In genomic region chr1:51466385-51466784, GRCm38 (mm10) we compare ENCODE assay signal across 9 mouse cellular contexts. TPM values are rescaled to one million over a fixed set of nuclear protein-coding genes. Genes with fewer than 3 reads are reported as not detected.
A peak's percentile ranks its signal among the peaks of the same experiment; 100 is the strongest.
DNase-seq lines count a peak whose midpoint lies in the region; ATAC-seq lines count a peak whose summit lies in the region.
"Had no signal": no experiment of that assay in that cellular context is flagged by ENCODE, and none has a peak within 500 bp of the region (broad histone marks: within the 10 kb centered on the region; RNA-seq: fewer than 3 reads in every experiment).

No protein-coding gene starts in this region.

- peaks cover 4% of the 10 kb centered on the region for H3K36me3 ChIP-seq in kidney, embryonic 14.5 days (ENCODE audit: control insufficient read depth, insufficient read depth, low read length)

- H3K27ac ChIP-seq in kidney, embryonic 14.5 days (ENCODE audit: low read depth, low read length), result no peak overlapping the region

- H3K4me1 ChIP-seq in kidney, embryonic 14.5 days (ENCODE audit: control insufficient read depth, insufficient read depth, low read length), result peaks cover 3% of the 10 kb centered on the region; the same call in 1 of the 2 replicates

- 59% methylated on average over 1 of the region's 1 CpGs for WGBS in kidney, embryonic 14.5 days

- H3K27me3 ChIP-seq in kidney, embryonic 14.5 days (ENCODE audit: control insufficient read depth, insufficient read depth, low read length), result no peaks in the 10 kb centered on the region; the same call in 1 of the 2 replicates

- no peak overlapping the region for H3K9ac ChIP-seq in kidney, embryonic 14.5 days (ENCODE audit: low read depth, low read length)

- intact Hi-C loops in left cerebral cortex, postnatal 36 days (cut with DNase I), result no loop called here

- H3K9me3 ChIP-seq in kidney, embryonic 14.5 days (ENCODE audit: control insufficient read depth, low read length), result no peaks in the 10 kb centered on the region

- peak; percentile 26 for DNase-seq in adrenal gland, adult 2 months
- DNase-seq in adrenal gland, postnatal 25 days, result no peak
- peak; percentile 74 for DNase-seq in kidney, adult 9 months
- peak; percentile 76 for DNase-seq in NIH3T3 (ENCODE audit: low read depth)
- peak; percentile 63 for DNase-seq in lung, postnatal 25 days (ENCODE audit: low spot score)
- no peak for DNase-seq in left cerebral cortex, postnatal 36 days (ENCODE audit: low spot score in 2 of 2)
- DNase-seq in Muller cell, postnatal 12 days (ENCODE audit: inconsistent ontology term), result no peak
- DNase-seq: cerebellum, adult 9-11 months had no signal

- no peak overlapping the region for H3K4me3 ChIP-seq in kidney, embryonic 14.5 days (ENCODE audit: low read length)

- ATAC-seq in kidney, embryonic 14.5 days (ENCODE audit: low FRiP score, low TSS enrichment), result no peak

- H3K4me2 ChIP-seq in kidney, embryonic 14.5 days (replicated peaks; ENCODE audit: low read depth, low read length), result no peak overlapping the region

RNA-seq across cellular contexts. Expression of gene Nabp1, which starts 11.8 kb away (rescaled TPM):
- 10 to 100 TPM; 51.2 to 66.1 TPM for total RNA-seq in adrenal gland, adult 2 months (2021)
- polyA plus RNA-seq in adrenal gland, adult 2 months (2012; rRNA removed), result 12.9 and 17.2 TPM in 2 replicates
- 52.0 and 72.5 TPM in 2 replicates for total RNA-seq in adrenal gland, postnatal 25 days (2021)
- 10.6 and 14.5 TPM in 2 replicates for polyA plus RNA-seq in kidney, embryonic 14.5 days (2014; fragmentation: Nextera tagmentation; extraction: Ambion mirVana)
- 10 to 100 TPM; 14.9 to 17.7 TPM for total RNA-seq in left cerebral cortex, postnatal 36 days (2021)

Comparison
In these comparisons a context has a peak if more than half of its experiments do, and no peak if none do; other contexts are left out.
1. DNase-seq: peak in adrenal gland, adult 2 months (single experiment), kidney, adult 9 months (single experiment), NIH3T3 (single experiment) and lung, postnatal 25 days (single experiment); none in adrenal gland, postnatal 25 days (single experiment), left cerebral cortex, postnatal 36 days (0 of 2) and Muller cell, postnatal 12 days (single experiment).